Mouse (Mus musculus) cerebellum, postnatal 10 days (tissue): ENCODE measurements at regions not wholly inside any gene's neighbourhood (a gene's known extent, or its start where the extent isn't known, plus 50 kb on each side); places are given as distances from the start of the nearest gene placed in this dataset.

ENCODE experiments used
- DNase-seq, 2 experiments: peaks; one replicate each; pipeline ENCODE4 v3.0.0; 2021; ENCODE audit warnings: mixed read lengths in 2 of 2

- peak; percentile 22 to 24 for DNase-seq
Measured at GRCm38 (mm10) chr14:103764047-103764446, 80.2 kb downstream of the Ednrb start.

GRCm38 (mm10) chr14:103763216-103764031 lies 80.8 kb downstream of the Ednrb start:
- no peak for DNase-seq

GRCm38 (mm10) chr14:103759443-103759842 lies 84.8 kb downstream of the Ednrb start:
- DNase-seq = no peak
